Mouse (Mus musculus): ENCODE results near the gene Zfp54. TPM values are rescaled to one million over a fixed set of nuclear protein-coding genes. Genes with fewer than 3 reads are reported as not detected.

Gene Zfp54
- 21.3 TPM for polyA plus RNA-seq (2014; fragmentation: Illumina TruSeq; extraction: RNeasy Lipid Tissue Mini Kit (QIAGEN cat#74804); ENCODE audit: low read depth, low replicate concordance)

GRCm38 (mm10) chr17:21422664-21423599, at the start of gene Zfp54:
Zfp54 (plus strand) TSS chr17:21423227.

GRCm38 (mm10) chr17:21383391-21384056, 39.5 kb upstream of the Zfp54 start, which contains the start of gene Zfp677:
Zfp677 (plus strand) TSS chr17:21383748.

DNA sequence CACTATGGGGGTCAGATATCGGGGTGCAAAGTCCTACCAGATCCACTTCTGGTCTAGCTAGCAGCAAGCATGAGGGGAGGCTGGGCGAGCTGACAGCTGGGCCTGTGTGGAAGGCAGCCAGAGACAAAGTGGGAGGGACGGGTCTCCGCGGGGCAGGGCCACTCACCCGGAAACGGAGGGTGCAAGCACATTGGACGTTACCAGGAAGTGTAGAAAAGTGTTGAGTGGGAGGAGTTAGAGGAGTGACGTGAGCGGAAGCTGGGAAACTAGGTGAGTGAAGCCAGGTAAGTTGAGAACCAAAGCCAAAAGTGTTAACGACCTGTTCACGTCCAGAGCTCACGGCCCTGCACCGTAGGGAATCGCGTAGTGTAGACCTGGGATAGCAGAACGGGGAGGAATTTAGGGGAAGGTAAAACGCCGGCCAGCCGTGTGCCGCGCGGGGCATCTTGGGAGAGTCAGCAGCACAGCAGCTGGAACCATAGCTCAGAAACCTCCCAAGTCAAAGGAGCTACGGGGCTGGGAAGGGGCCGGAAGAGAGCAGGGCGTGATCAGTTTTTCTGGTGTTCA, 27.2 kb downstream of the Zfp54 start, which contains the start of gene Zfp51:
Zfp51 (plus strand) TSS at position 237 of the 567 bp plus-strand sequence.

Other genes starting within 250 kb of the Zfp54 start
- not detected for gene Vmn1r234, start 197.1 kb upstream of the Zfp54 start, polyA plus RNA-seq (2014; fragmentation: Illumina TruSeq; extraction: RNeasy Lipid Tissue Mini Kit (QIAGEN cat#74804); ENCODE audit: low read depth, low replicate concordance)
- not detected for gene Vmn1r235, start 166.8 kb upstream of the Zfp54 start, polyA plus RNA-seq (2014; fragmentation: Illumina TruSeq; extraction: RNeasy Lipid Tissue Mini Kit (QIAGEN cat#74804); ENCODE audit: low read depth, low replicate concordance)
- gene Vmn1r236, start 140.3 kb upstream of the Zfp54 start, polyA plus RNA-seq (2014; fragmentation: Illumina TruSeq; extraction: RNeasy Lipid Tissue Mini Kit (QIAGEN cat#74804); ENCODE audit: low read depth, low replicate concordance), result not detected
- gene Vmn1r237, start 111.4 kb upstream of the Zfp54 start, polyA plus RNA-seq (2014; fragmentation: Illumina TruSeq; extraction: RNeasy Lipid Tissue Mini Kit (QIAGEN cat#74804); ENCODE audit: low read depth, low replicate concordance), result not detected
- gene Zfp677, start 39.5 kb upstream of the Zfp54 start, polyA plus RNA-seq (2014; fragmentation: Illumina TruSeq; extraction: RNeasy Lipid Tissue Mini Kit (QIAGEN cat#74804); ENCODE audit: low read depth, low replicate concordance), result 34.0 TPM
- gene Zfp51, start 27.1 kb downstream of the Zfp54 start, polyA plus RNA-seq (2014; fragmentation: Illumina TruSeq; extraction: RNeasy Lipid Tissue Mini Kit (QIAGEN cat#74804); ENCODE audit: low read depth, low replicate concordance), result 45.0 TPM
- 21.7 TPM for gene Zfp53, start 65.8 kb downstream of the Zfp54 start, polyA plus RNA-seq (2014; fragmentation: Illumina TruSeq; extraction: RNeasy Lipid Tissue Mini Kit (QIAGEN cat#74804); ENCODE audit: low read depth, low replicate concordance)
- 230 TPM for gene Zfp52, start 112.3 kb downstream of the Zfp54 start, polyA plus RNA-seq (2014; fragmentation: Illumina TruSeq; extraction: RNeasy Lipid Tissue Mini Kit (QIAGEN cat#74804); ENCODE audit: low read depth, low replicate concordance)
- gene Zfp948, start 143.8 kb downstream of the Zfp54 start, polyA plus RNA-seq (2014; fragmentation: Illumina TruSeq; extraction: RNeasy Lipid Tissue Mini Kit (QIAGEN cat#74804); ENCODE audit: low read depth, low replicate concordance), result 40.9 TPM
- 38.8 TPM for gene Zfp983, start 227.4 kb downstream of the Zfp54 start, polyA plus RNA-seq (2014; fragmentation: Illumina TruSeq; extraction: RNeasy Lipid Tissue Mini Kit (QIAGEN cat#74804); ENCODE audit: low read depth, low replicate concordance)